Mouse (Mus musculus) erythroblast, adult 5-6 weeks (primary cell): ENCODE results near the gene Prr14l. TPM values are rescaled to one million over a fixed set of nuclear protein-coding genes. Genes with fewer than 3 reads are reported as not detected.
"Not testable (repeated sequence)": the region's sequence is repeated elsewhere in the genome, so short reads cannot be mapped to it uniquely, and the experiment has no call there.

Source experiments
- ATAC-seq: replicated peaks from 2 replicates; pipeline ENCODE4 v1.8.0; 2016; ENCODE audit warnings: moderate number of reproducible peaks, mild to moderate bottlenecking, moderate TSS enrichment, inconsistent platforms; ENCODE audit not compliant: poor library complexity, low FRiP score, severe bottlenecking
- total RNA-seq, 2 experiments: library from RNA; stranded (forward) in 1 of 2; stranded (reverse) in 1 of 2; fragments of 150-400 nt in 1 of 2; fragments of 200-764, 138-1000 nt in 1 of 2; gene quantifications; 2 replicates each; pipeline versions ENCODE4 v1.2.3 to v1.2.4; 2015 to 2017; ENCODE audit warnings: low replicate concordance in 2 of 2

Gene Prr14l
- total RNA-seq, 2 experiments from 2014 or later, result 8.8 to 18.7 TPM

- no peak for ATAC-seq
Measured at GRCm38 (mm10) chr5:32742149-32742548, 111.9 kb downstream of the Prr14l start.

DNA sequence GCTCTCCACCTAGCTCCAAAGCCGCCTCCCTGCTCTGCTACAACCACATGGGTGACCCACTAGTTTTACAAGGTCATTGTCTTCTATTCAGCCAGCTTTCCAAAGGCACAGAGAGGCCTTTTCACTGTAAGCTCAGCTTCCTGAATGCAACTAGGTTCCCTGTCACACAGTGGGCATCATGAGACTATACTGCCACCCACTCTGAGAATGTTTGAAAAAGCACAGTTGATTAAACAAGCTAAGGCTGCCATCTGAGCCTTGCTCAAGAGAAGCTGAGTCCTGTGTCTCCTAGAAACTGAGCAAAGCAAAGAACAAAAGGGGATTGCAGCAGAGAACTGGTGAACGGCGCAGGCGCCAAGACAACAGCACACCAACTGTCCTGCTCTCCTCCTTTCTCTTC lies 112.7 kb downstream of the Prr14l start:
- ATAC-seq, result 0 out of 2 replicates have a peak, but pooled peaks have one; percentile 29

GRCm38 (mm10) chr5:32740850-32741249 lies 113.2 kb downstream of the Prr14l start:
- ATAC-seq, result not testable (repeated sequence)

DNA sequence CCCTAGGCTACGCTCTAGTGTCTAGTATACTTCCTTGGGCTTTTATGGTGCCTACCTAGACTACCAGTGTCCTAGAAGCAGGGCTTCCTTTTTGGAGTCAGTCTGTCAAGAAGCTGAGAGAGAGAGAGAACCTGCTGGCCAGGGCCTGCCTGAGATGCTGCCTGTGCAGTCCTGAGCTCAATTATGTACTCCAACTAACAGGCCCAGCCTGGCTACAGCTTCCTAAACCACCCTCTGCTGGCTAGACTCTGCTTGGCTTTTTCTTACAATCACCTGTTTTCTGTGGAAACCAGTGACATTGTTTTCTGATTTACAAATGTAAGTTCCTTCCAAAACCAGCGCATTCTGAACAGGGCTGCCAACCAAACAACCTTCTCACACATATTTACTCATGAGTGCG lies 113.9 kb downstream of the Prr14l start:
- no peak for ATAC-seq

Other genes with a start within 250 kb of the Prr14l start
- gene Yes1, start 243.1 kb downstream of the Prr14l start, total RNA-seq (2015; ENCODE audit: low replicate concordance), result not detected in 2 replicates
- 0.34 and 0.98 TPM in 2 replicates for gene Yes1, start 243.1 kb downstream of the Prr14l start, total RNA-seq (2017; ENCODE audit: low replicate concordance)
- gene Pisd, start 68.6 kb downstream of the Prr14l start, total RNA-seq (2015; ENCODE audit: low replicate concordance), result 6.0 and 14.4 TPM in 2 replicates
- 4.3 and 10.2 TPM in 2 replicates for gene Pisd, start 68.6 kb downstream of the Prr14l start, total RNA-seq (2017; ENCODE audit: low replicate concordance)
- not detected in 2 replicates for gene Gm20671, start 27.1 kb downstream of the Prr14l start, total RNA-seq (2015; ENCODE audit: low replicate concordance)
- gene Gm20671, start 27.1 kb downstream of the Prr14l start, total RNA-seq (2017; ENCODE audit: low replicate concordance), result not detected in 2 replicates
- 3.6 and 23.6 TPM in 2 replicates for gene Depdc5, start 9.4 kb upstream of the Prr14l start, total RNA-seq (2015; ENCODE audit: low replicate concordance)
- gene Depdc5, start 9.4 kb upstream of the Prr14l start, total RNA-seq (2017; ENCODE audit: low replicate concordance), result 5.8 and 11.3 TPM in 2 replicates
- gene Ywhah, start 164.6 kb upstream of the Prr14l start, total RNA-seq (2015; ENCODE audit: low replicate concordance), result 91.3 and 122 TPM in 2 replicates
- 74.4 and 102 TPM in 2 replicates for gene Ywhah, start 164.6 kb upstream of the Prr14l start, total RNA-seq (2017; ENCODE audit: low replicate concordance)
- not detected in 2 replicates for gene Slc5a1, start 250.0 kb upstream of the Prr14l start, total RNA-seq (2015; ENCODE audit: low replicate concordance)
- gene Slc5a1, start 250.0 kb upstream of the Prr14l start, total RNA-seq (2017; ENCODE audit: low replicate concordance), result not detected in 2 replicates